Mouse (Mus musculus): ENCODE results near the gene Sele. TPM values are rescaled to one million over a fixed set of nuclear protein-coding genes. Genes with fewer than 3 reads are reported as not detected.

The Sele gene
- not detected for polyA plus RNA-seq (2015; fragmentation: Illumina TruSeq; extraction: RNeasy Lipid Tissue Mini Kit (QIAGEN cat#74804); ENCODE audit: insufficient read depth, low read depth, low replicate concordance)

DNA sequence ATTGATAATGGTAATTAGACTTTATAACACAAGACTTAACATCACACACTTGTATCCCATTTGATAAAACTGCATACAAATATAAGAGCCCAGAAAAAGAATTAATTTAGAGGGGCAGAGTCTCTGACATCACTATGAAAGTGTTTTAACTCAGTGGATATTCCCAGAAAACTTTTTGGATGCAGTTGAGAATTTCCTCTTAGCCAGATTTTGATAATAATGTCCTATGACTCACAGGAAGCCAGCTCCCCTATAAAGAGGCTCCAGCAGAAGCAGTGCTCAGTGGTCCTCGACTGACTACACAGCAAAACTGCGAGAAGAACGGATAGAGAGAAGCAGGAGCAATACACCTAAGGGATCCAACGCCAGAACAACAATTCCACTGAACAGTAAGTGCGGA, at the start of gene Sele:
TSS of gene Sele (plus strand) at position 301 of the 400 bp plus-strand sequence.

DNA sequence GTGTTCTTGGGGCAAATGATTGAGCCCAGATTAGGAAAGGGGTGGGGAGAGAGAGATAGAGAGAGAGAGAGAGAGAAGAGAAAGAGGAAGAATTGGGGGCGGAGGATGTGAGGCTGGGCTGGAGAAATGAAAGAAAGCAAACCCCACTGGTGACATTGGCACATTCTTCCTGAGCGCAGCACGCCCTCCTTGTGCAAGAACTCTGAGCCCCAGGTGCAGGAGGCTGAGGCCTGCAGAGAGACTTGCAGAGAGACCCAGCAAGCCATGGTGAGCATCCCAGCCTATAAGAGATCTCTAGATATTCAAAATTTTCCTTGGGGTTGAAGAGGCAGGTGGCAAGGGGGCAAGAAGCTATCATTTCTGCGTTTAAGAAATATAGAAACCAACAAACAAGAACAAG, 13.9 kb downstream of the Sele start, which contains the start of gene Sell:
TSS of gene Sell (plus strand) at position 58 of the 400 bp plus-strand sequence.

Other genes with a start within 250 kb of the Sele start
- gene Scyl3, start 119.1 kb upstream of the Sele start, polyA plus RNA-seq (2015; fragmentation: Illumina TruSeq; extraction: RNeasy Lipid Tissue Mini Kit (QIAGEN cat#74804); ENCODE audit: insufficient read depth, low read depth, low replicate concordance) = 6.8 TPM
- gene BC055324, start 53.4 kb upstream of the Sele start, polyA plus RNA-seq (2015; fragmentation: Illumina TruSeq; extraction: RNeasy Lipid Tissue Mini Kit (QIAGEN cat#74804); ENCODE audit: insufficient read depth, low read depth, low replicate concordance) = 1.3 TPM
- gene Mettl18, start 53.3 kb upstream of the Sele start, polyA plus RNA-seq (2015; fragmentation: Illumina TruSeq; extraction: RNeasy Lipid Tissue Mini Kit (QIAGEN cat#74804); ENCODE audit: insufficient read depth, low read depth, low replicate concordance) = 2.6 TPM
- 0.74 TPM for gene Sell, start 13.7 kb downstream of the Sele start, polyA plus RNA-seq (2015; fragmentation: Illumina TruSeq; extraction: RNeasy Lipid Tissue Mini Kit (QIAGEN cat#74804); ENCODE audit: insufficient read depth, low read depth, low replicate concordance)
- 4.1 TPM for gene Selp, start 67.0 kb downstream of the Sele start, polyA plus RNA-seq (2015; fragmentation: Illumina TruSeq; extraction: RNeasy Lipid Tissue Mini Kit (QIAGEN cat#74804); ENCODE audit: insufficient read depth, low read depth, low replicate concordance)
- gene F5, start 103.6 kb downstream of the Sele start, polyA plus RNA-seq (2015; fragmentation: Illumina TruSeq; extraction: RNeasy Lipid Tissue Mini Kit (QIAGEN cat#74804); ENCODE audit: insufficient read depth, low read depth, low replicate concordance) = 0.35 TPM
- 5.0 TPM for gene Slc19a2, start 200.8 kb downstream of the Sele start, polyA plus RNA-seq (2015; fragmentation: Illumina TruSeq; extraction: RNeasy Lipid Tissue Mini Kit (QIAGEN cat#74804); ENCODE audit: insufficient read depth, low read depth, low replicate concordance)
- 4.3 TPM for gene Ccdc181, start 227.4 kb downstream of the Sele start, polyA plus RNA-seq (2015; fragmentation: Illumina TruSeq; extraction: RNeasy Lipid Tissue Mini Kit (QIAGEN cat#74804); ENCODE audit: insufficient read depth, low read depth, low replicate concordance)